Mouse (Mus musculus) forebrain, embryonic 15.5 days (tissue): ENCODE measurements around the gene 2310011J03Rik. TPM values are rescaled to one million over a fixed set of nuclear protein-coding genes. Genes with fewer than 3 reads are reported as not detected.
A peak's percentile ranks its signal among the peaks of the same experiment; 100 is the strongest.

Source experiments
- ATAC-seq: fragments of 200-750 bp; cut with Nextera tagmentation; replicated peaks from 2 replicates; pipeline ENCODE4 v1.8.0; 2017; ENCODE audit warnings: mild to moderate bottlenecking, moderate TSS enrichment, moderate library complexity
- H3K27ac ChIP-seq: fragments of 300-500 bp; sonication (generic); replicated peaks from 2 replicates; pipeline ENCODE4 v1.5.1; 2015; ENCODE audit warnings: mild to moderate bottlenecking, inconsistent platforms
- H3K27me3 ChIP-seq: fragments of 300-500 bp; sonication (generic); 2 replicates; pipeline ENCODE4 v1.6.1; 2015; ENCODE audit warnings: inconsistent platforms
- H3K36me3 ChIP-seq: fragments of 300-500 bp; sonication (generic); 2 replicates; pipeline ENCODE4 v1.6.1; 2015; ENCODE audit warnings: mild to moderate bottlenecking, inconsistent platforms
- H3K4me1 ChIP-seq: fragments of 300-500 bp; sonication (generic); 2 replicates; pipeline ENCODE4 v1.6.1; 2015; ENCODE audit warnings: inconsistent platforms
- H3K4me2 ChIP-seq: fragments of 300-500 bp; sonication (generic); replicated peaks from 2 replicates; pipeline ENCODE4 v1.6.1; 2015; ENCODE audit warnings: mild to moderate bottlenecking, inconsistent platforms
- H3K4me3 ChIP-seq: fragments of 300-500 bp; sonication (generic); 2 replicates; pipeline ENCODE4 v1.5.1; 2015; ENCODE audit warnings: mild to moderate bottlenecking, inconsistent platforms
- H3K9ac ChIP-seq: fragments of 300-500 bp; sonication (generic); replicated peaks from 2 replicates; pipeline ENCODE4 v1.6.1; 2015; ENCODE audit warnings: mild to moderate bottlenecking, inconsistent platforms
- H3K9me3 ChIP-seq: fragments of 300-500 bp; sonication (generic); 2 replicates; pipeline ENCODE4 v1.6.1; 2016; ENCODE audit warnings: inconsistent platforms
- WGBS: fragments of 180-500 bp; shearing (Covaris S2); methylation state at CpG from one replicate; pipeline ENCODE4 v1.1.7; 2015; ENCODE audit warnings: mixed read lengths; 5-methylcytosine and 5-hydroxymethylcytosine counted together
- polyA plus RNA-seq: library from polyadenylated mRNA; unstranded; fragments of >200 nt; fragmentation: Nextera tagmentation; extraction: Ambion mirVana; gene quantifications from 2 replicates; pipeline ENCODE4 v1.2.1, GENCODE M21; 2015

The 2310011J03Rik gene
- polyA plus RNA-seq, 1 experiment from 2014 or later = 36.9 TPM

GRCm38 (mm10) chr10:80311560-80311959 lies 8.8 kb downstream of the 2310011J03Rik start:
- H3K9me3 ChIP-seq = no peaks in the 10 kb centered on the region
- H3K4me1 ChIP-seq = peaks cover 26% of the 10 kb centered on the region
- H3K4me2 ChIP-seq = no peak overlapping the region
- H3K4me3 ChIP-seq = no peak overlapping the region
- peaks cover 98% of the 10 kb centered on the region for H3K36me3 ChIP-seq
- no peaks in the 10 kb centered on the region for H3K27me3 ChIP-seq
- no peak overlapping the region for H3K9ac ChIP-seq
- H3K27ac ChIP-seq = no peak overlapping the region
- WGBS = 93% methylated on average over 16 of the region's 16 CpGs
- no peak for ATAC-seq

GRCm38 (mm10) chr10:80304862-80305261 lies 15.5 kb downstream of the 2310011J03Rik start:
- WGBS = 40% methylated on average over 25 of the region's 25 CpGs
- Histone ChIP-seq H3K36me3 (peaks cover 71% of the 10 kb centered on the region), H3K4me1 (peaks cover 56% of the 10 kb centered on the region), H3K27ac (no peak overlapping the region), H3K27me3 (no peaks in the 10 kb centered on the region), H3K9ac (0 out of 2 replicates have a peak overlapping the region, but pooled peaks have one; percentile 7), H3K9me3 (no peaks in the 10 kb centered on the region), H3K4me3 (peak overlapping the region; percentile 8), H3K4me2 (peak overlapping the region; percentile 28; the same call in 1 of the 2 replicates)
- ATAC-seq = no peak

GRCm38 (mm10) chr10:80304458-80304857 lies 15.9 kb downstream of the 2310011J03Rik start:
- Histone ChIP-seq H3K9me3 (no peaks in the 10 kb centered on the region), H3K9ac (0 out of 2 replicates have a peak overlapping the region, but pooled peaks have one; percentile 7), H3K4me3 (peak overlapping the region; percentile 8), H3K27ac (no peak overlapping the region), H3K36me3 (peaks cover 67% of the 10 kb centered on the region), H3K4me2 (peak overlapping the region; percentile 28; the same call in 1 of the 2 replicates), H3K27me3 (no peaks in the 10 kb centered on the region), H3K4me1 (peaks cover 58% of the 10 kb centered on the region)
- ATAC-seq = no peak
- 52% methylated on average over 12 of the region's 12 CpGs for WGBS

GRCm38 (mm10) chr10:80302471-80302881 lies 17.9 kb downstream of the 2310011J03Rik start:
- Histone ChIP-seq H3K4me3 (peak overlapping the region; percentile 76), H3K4me1 (peaks cover 71% of the 10 kb centered on the region), H3K9ac (peak overlapping the region; percentile 99), H3K4me2 (peak overlapping the region; percentile 86), H3K36me3 (peaks cover 47% of the 10 kb centered on the region), H3K27me3 (no peaks in the 10 kb centered on the region), H3K9me3 (no peaks in the 10 kb centered on the region), H3K27ac (peak overlapping the region; percentile 97)
- 20% methylated on average over 9 of the region's 9 CpGs for WGBS
- ATAC-seq = no peak

GRCm38 (mm10) chr10:80302082-80302355 lies 18.3 kb downstream of the 2310011J03Rik start:
- WGBS = 61% methylated on average over 5 of the region's 5 CpGs

GRCm38 (mm10) chr10:80301256-80302081 lies 18.9 kb downstream of the 2310011J03Rik start:
- Histone ChIP-seq H3K9me3 (no peaks in the 10 kb centered on the region), H3K4me1 (peaks cover 81% of the 10 kb centered on the region), H3K4me2 (peak overlapping the region; percentile 86), H3K4me3 (peak overlapping the region; percentile 76), H3K9ac (peak overlapping the region; percentile 99), H3K27me3 (no peaks in the 10 kb centered on the region), H3K27ac (peak overlapping the region; percentile 97), H3K36me3 (peaks cover 37% of the 10 kb centered on the region)
- WGBS = 69% methylated on average over 10 of the region's 10 CpGs
- no peak; the same call in 1 of the 2 replicates for ATAC-seq

More at GRCm38 (mm10) chr10:80302082-80302355, 18.3 kb downstream of the 2310011J03Rik start:
- peak overlapping the region; percentile 97 for H3K27ac ChIP-seq
- H3K4me3 ChIP-seq = peak overlapping the region; percentile 76
- H3K27me3 ChIP-seq = no peaks in the 10 kb centered on the region
- ATAC-seq = no peak
- peaks cover 76% of the 10 kb centered on the region for H3K4me1 ChIP-seq
- peak overlapping the region; percentile 86 for H3K4me2 ChIP-seq
- H3K9me3 ChIP-seq = no peaks in the 10 kb centered on the region
- H3K36me3 ChIP-seq = peaks cover 43% of the 10 kb centered on the region
- H3K9ac ChIP-seq = peak overlapping the region; percentile 99

- 4% methylated on average over 11 of the region's 11 CpGs for WGBS
- H3K9me3 ChIP-seq = no peaks in the 10 kb centered on the region
- peak overlapping the region; percentile 97 for H3K27ac ChIP-seq
- H3K4me2 ChIP-seq = peak overlapping the region; percentile 86
- H3K4me3 ChIP-seq = peak overlapping the region; percentile 76
- H3K4me1 ChIP-seq = peaks cover 83% of the 10 kb centered on the region
- ATAC-seq = peak; percentile 83
- H3K27me3 ChIP-seq = no peaks in the 10 kb centered on the region
- H3K9ac ChIP-seq = peak overlapping the region; percentile 99
- peaks cover 30% of the 10 kb centered on the region for H3K36me3 ChIP-seq
These were observed 19.6 kb downstream of the 2310011J03Rik start for GRCm38 (mm10) chr10:80300672-80301181.

- 37% methylated on average over 10 of the region's 10 CpGs for WGBS
- peaks cover 83% of the 10 kb centered on the region for H3K4me1 ChIP-seq
- peak overlapping the region; percentile 86 for H3K4me2 ChIP-seq
- peak overlapping the region; percentile 97 for H3K27ac ChIP-seq
- peak overlapping the region; percentile 76 for H3K4me3 ChIP-seq
- no peaks in the 10 kb centered on the region for H3K27me3 ChIP-seq
- H3K36me3 ChIP-seq = peaks cover 24% of the 10 kb centered on the region
- H3K9me3 ChIP-seq = no peaks in the 10 kb centered on the region
- H3K9ac ChIP-seq = peak overlapping the region; percentile 99
- no peak for ATAC-seq
These were observed 20.5 kb downstream of the 2310011J03Rik start for GRCm38 (mm10) chr10:80299824-80300223.

- Histone ChIP-seq H3K27ac (peak overlapping the region; percentile 97), H3K4me3 (peak overlapping the region; percentile 76), H3K27me3 (no peaks in the 10 kb centered on the region), H3K4me2 (peak overlapping the region; percentile 86), H3K36me3 (peaks cover 24% of the 10 kb centered on the region), H3K9me3 (no peaks in the 10 kb centered on the region), H3K9ac (peak overlapping the region; percentile 99), H3K4me1 (peaks cover 82% of the 10 kb centered on the region)
- 2% methylated on average over 15 of the region's 15 CpGs for WGBS
- no peak for ATAC-seq
These were observed 21.0 kb downstream of the 2310011J03Rik start for GRCm38 (mm10) chr10:80299301-80299700.

- Histone ChIP-seq H3K27me3 (no peaks in the 10 kb centered on the region), H3K4me1 (peaks cover 81% of the 10 kb centered on the region), H3K9ac (peak overlapping the region; percentile 99), H3K27ac (peak overlapping the region; percentile 97), H3K36me3 (peaks cover 29% of the 10 kb centered on the region), H3K9me3 (no peaks in the 10 kb centered on the region), H3K4me3 (peak overlapping the region; percentile 76), H3K4me2 (peak overlapping the region; percentile 86)
- WGBS = 2% methylated on average over 26 of the region's 26 CpGs
- ATAC-seq = peak; percentile 78
These were observed 21.6 kb downstream of the 2310011J03Rik start for GRCm38 (mm10) chr10:80298571-80299281.

GRCm38 (mm10) chr10:80297526-80298133 lies 22.7 kb downstream of the 2310011J03Rik start:
- Histone ChIP-seq H3K4me2 (peak overlapping the region; percentile 86; the same call in 1 of the 2 replicates), H3K4me3 (peak overlapping the region; percentile 2; the same call in 1 of the 2 replicates), H3K27me3 (no peaks in the 10 kb centered on the region), H3K4me1 (peaks cover 80% of the 10 kb centered on the region), H3K9ac (peak overlapping the region; percentile 31), H3K27ac (peak overlapping the region; percentile 97), H3K36me3 (peaks cover 21% of the 10 kb centered on the region), H3K9me3 (no peaks in the 10 kb centered on the region)
- ATAC-seq = no peak
- 73% methylated on average over 8 of the region's 8 CpGs for WGBS
